Mouse (Mus musculus) embryonic stem cell, embryonic (primary cell): ENCODE results near the gene Prkn.

Source experiments
- CTCF ChIA-PET, 4 experiments: fragments of 300-600 bp in 2 of 4; fragments of 350-600 bp in 2 of 4; sonication (Branson Sonifier 250); formaldehyde crosslinking; loops; one replicate each; lab custom pipeline; 2022; ENCODE audit warnings: inconsistent platforms in 2 of 4; lab: Charles Lee
- POLR2A ChIA-PET, 4 experiments: fragments of 300-600 bp in 2 of 4; fragments of 350-600 bp in 2 of 4; sonication (Branson Sonifier 250); formaldehyde crosslinking; loops; one replicate each; lab custom pipeline; 2022; ENCODE audit warnings: antibody characterized with exemption in 4 of 4, inconsistent platforms in 1 of 4; lab: Charles Lee

The Prkn gene

DNA sequence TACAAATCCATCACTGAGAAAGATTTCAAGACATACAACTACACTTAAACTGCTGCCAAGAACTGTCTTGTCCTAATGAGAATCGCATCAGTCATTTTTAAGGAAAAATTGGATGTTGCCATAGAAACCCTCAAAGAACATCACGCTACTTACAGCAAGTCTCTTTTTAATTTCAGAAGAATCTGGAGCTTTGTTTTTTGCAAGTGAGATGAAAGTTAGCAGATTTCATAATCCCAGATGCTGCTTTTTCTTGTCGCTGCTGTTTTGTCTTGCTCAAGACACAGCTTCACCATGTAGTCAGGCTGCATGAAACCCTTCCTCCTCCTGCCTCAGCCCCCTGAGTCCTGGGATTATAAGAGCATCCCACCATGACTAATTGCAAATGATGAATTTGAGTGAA is 373.5 kb downstream of the Prkn start:
- ChIA-PET POLR2A (no interaction called here), CTCF (no interaction called here)

DNA sequence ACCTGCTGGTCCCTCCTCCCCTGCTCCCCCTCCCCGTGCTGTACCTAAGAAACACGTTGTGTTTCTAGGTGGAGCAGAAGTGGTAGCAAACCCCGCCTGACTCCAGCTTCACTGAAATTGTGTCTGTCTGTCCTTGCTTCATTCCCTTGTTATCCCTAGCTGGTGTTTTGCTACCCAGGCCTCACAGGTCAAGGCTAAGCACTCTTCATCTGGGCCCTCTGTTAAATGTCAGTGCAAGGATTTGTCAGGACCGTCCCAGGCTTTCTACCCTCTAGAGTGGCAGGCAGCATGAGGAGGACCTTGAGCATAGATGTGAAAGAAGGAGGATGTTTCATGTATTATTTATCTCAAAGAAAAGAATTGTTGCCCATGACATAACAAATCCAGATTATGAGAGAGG is 388.8 kb downstream of the Prkn start:
- ChIA-PET POLR2A (no interaction called here), CTCF (no interaction called here)

DNA sequence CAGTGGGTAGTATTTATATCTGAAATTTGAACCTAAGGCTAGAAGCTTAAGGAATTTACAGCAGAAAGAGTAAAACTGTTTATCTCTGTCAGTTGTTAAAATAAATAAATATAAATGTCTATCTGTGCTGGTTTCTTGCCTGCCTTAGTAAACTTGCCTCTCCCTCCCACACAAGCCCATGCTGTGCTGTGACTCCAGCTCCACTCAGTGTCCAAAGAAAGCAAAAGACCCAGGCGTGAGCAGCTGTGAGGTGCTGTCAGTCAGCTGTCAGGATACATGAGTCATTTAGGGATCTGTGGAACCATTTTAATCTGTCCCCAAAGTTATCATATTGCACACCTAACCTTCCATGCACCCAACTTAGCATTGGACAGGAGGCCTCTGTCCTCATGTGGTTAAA is 389.2 kb downstream of the Prkn start:
- ChIA-PET POLR2A (no interaction called here), CTCF (no interaction called here)

DNA sequence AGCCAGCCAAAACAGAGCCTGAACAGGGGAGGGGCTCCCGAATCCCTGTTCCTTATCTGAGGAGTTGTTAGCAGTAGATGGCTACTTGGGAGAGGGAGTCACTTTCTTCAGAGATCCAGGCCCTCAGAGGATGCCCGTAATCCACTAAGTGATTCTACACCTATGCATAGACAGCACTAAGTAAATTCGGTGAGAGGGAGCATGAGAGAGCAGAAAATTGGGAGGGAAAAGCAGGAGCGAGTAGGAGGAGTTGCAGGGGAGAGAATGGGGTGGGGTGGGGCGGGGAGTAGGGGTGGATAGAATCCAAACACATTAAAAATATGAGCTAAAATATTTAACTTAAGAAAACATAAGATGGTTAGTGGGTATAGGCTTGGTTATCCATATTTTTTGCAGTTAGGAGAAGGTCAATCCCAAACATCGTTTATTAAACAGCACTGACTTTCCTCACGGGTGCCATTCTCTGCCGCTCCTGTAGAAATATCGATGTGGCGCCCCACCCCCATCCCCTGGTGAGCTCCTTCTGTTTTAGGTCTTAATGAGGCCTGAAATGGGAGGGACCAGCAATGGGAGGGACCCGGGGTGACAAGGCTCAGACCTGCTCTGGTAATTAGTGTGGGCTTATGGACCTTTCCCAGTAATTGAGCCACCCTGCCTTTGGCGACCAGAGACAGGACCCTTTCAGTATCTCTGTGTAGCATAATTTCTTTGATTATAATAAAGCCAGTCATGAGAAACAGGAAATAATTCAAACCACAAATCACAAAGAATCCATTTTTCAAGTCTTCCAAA is 390.6 kb downstream of the Prkn start:
- CTCF ChIA-PET = no interaction called here
- POLR2A ChIA-PET = interaction anchor here in 1 of 4 experiments (1.0 kb wide), 1 partner anchor 11 kb away, joined by 3 read pairs; no protein-coding TSS in a partner anchor

DNA sequence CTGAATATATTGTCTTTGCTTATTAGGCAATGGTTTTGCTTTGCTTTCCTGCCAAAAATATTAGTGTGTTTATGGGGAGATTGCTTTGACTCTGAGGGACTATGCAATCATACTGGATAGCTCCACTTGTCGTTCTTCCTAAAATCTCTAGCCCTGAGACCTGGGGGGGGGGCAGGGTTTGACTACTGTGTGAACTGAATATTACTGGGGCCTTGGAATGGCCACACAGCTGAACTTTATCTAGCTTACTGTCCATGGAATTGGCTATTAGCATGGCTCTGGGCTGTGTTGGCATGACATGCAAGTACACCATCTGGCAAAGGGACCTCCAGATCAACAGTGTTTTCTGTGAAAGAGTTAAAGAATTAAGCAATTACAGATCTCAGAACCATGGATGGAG is 395.1 kb downstream of the Prkn start:
- ChIA-PET CTCF (no interaction called here), POLR2A (no interaction called here)

DNA sequence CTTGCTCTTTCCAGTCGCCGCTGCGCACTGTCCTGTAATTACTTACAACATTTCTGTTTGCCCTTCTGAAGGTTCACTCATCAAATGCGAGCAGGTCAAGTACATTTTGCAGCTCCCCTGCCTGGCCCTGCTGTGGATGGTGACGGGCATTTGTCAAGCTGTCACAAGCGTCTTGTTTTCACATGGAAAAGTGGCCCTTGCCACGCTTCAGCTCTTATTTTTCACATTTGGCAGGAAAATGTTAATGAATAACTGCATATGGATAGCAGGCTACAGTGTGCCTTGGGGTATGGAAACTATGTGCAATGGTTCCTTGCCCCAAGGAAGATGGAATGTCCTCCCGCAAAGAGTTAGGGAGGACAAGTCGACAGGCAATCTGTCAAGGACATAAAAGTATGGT is 404.9 kb downstream of the Prkn start:
- POLR2A ChIA-PET = no interaction called here
- CTCF ChIA-PET = no interaction called here

DNA sequence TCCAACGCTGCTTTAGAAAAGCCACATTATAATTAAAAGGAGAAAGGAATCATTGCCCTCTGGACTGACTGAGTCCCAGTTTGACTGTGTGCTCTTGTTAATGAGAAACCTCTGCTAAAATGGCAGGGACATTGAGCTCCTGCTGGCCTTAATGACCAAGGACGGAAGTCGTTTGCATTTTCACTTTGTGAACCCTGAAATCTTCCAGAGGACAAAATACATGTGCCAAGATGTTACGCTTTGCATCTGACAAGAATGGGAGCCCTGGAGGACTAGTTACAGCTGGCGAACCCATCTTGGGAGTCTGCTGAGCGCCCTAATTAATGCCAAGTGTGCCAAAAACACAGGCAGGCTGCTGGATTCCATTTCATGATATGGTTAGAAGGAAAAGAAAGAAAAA is 409.0 kb downstream of the Prkn start:
- ChIA-PET CTCF (no interaction called here), POLR2A (interaction anchor here in 1 of 4 experiments (0.5 kb wide), 1 partner anchor 899 kb away, joined by 5 read pairs; no protein-coding TSS in a partner anchor)

DNA sequence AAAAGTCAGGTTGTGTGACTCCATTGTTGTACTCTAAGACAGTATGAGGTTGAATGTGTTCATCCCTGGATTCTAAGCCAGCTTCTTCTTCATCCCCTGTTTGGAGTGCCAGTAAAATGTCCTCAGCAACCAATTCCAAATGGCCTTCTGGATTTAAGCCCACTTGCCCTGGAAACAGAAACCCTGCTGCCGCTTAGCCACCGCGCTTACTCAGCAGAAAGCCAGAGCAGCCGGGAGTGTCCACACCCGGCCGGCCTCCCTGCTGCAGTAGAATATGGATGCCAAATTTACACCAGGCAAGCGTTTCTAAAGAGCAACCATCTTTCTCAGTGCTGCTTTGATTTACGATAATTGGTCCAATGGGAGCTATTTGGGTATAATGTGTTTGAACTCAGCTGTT is 420.5 kb downstream of the Prkn start:
- POLR2A ChIA-PET = no interaction called here
- CTCF ChIA-PET = no interaction called here

DNA sequence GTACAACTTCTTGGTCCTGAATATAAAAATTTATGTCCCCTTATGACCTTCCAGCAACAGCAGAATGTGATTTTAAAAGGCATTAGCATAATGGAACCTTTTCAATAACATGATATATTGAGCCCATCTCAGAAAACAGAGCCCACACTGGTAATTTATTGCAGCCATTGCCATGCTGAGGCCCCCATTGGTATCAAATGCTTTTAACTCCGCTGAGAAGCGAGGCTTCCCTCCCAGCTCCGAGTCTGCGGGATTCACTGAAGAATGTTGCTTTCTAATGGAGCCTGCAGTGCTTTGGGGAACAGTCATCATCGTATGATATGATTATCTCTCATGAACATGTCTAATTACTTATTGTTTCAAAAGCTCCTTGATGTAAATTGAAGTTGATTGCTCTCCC is 421.5 kb downstream of the Prkn start:
- ChIA-PET CTCF (no interaction called here), POLR2A (no interaction called here)

DNA sequence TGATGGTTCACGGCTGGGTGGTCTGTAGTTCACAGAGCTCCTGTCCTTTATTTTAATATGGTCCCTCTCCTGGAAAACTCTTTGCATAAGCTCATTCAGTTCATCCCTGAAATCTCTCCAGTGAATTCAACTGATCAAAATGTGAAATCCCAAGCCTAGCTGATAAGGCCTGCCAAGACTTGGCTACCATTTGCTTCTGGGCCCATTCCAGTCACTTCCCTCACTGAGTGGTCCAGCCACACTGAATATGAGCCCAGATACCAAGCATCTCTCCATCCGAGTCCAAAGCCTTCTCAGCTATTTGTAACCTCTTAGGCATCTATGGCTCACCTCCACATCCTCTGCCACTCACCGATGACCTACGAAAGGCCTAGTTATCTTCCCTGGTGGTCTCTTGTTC is 427.8 kb downstream of the Prkn start:
- ChIA-PET CTCF (no interaction called here), POLR2A (no interaction called here)

DNA sequence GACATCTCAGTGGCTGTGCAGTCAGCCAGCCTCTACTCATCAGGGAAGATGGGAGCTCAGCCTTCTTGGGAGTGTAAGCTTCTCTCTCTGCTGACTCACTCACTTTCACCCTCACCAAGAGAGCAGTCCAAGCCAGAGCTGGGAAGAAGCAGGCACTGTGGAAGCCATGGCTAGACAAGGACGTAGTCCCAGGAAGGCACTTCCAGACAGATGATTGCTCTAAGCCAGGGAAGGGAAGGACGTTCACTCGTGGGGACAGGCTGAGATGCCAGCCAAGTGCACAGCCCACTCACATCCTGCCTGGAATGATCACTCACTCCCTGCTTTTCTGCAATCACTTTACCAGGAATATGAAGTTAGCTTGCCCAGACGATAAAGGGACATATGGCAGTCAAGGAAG is 430.0 kb downstream of the Prkn start:
- POLR2A ChIA-PET = no interaction called here
- CTCF ChIA-PET = no interaction called here

DNA sequence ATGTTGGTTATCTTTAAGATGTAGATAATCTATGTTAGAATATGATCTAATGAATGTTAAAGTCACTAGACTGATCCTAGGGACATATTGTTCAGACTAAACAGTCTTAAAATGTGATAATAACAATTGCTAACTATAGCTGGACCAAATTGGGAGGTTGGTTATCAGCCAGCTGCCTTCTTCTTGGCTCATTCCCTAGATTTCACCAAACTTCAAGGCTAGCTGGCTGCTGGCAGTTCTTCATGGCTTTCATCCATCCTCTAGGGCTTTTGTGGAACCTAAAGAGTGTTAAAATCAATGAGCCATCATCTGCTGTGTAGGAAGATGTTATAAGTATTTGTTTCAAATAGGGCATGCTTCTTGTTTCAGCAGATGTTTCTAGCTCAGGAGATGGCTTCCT is 431.7 kb downstream of the Prkn start:
- POLR2A ChIA-PET = no interaction called here
- CTCF ChIA-PET = no interaction called here

DNA sequence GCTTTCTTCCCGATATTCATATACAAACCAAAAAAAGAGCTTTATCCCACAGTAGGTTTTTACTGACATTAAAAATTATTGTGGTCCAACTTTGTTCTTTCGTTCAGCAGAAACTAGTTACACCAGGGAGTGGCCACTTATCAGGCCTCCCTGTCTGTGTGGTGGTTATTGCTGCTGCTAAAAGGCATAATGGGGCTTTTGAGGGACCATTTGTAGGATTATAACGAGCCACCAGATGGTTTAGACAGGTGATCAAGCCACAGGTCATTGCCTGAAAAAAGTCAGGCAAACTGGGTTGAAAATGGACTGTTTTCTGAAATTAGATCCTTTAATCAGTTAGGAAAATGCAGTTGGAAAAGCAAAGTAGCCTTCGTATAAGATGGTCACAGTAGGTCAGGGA is 444.1 kb downstream of the Prkn start:
- ChIA-PET POLR2A (no interaction called here), CTCF (no interaction called here)

DNA sequence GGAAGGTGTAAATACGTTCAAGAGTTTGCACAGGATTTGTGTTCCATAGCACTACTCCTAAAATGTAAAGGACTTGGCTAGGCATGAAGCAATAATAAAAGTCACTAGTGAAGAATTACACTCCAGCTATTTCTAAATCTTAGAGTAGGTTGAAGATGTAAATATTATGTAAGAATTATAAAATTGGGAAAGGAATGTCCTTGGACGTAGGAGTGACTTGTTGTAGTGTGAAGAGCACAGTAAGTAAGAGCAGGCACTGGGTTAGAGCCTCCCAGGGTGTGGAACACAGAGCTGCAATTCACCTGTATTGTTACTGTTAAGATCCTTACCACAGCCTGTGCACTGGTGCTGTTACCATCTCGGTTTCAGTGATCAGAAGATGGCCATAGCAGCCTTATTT is 450.0 kb downstream of the Prkn start:
- POLR2A ChIA-PET = interaction anchor here in 1 of 4 experiments (1.2 kb wide), 1 partner anchor 18 kb away, joined by 3 read pairs; no protein-coding TSS in a partner anchor
- CTCF ChIA-PET = no interaction called here

DNA sequence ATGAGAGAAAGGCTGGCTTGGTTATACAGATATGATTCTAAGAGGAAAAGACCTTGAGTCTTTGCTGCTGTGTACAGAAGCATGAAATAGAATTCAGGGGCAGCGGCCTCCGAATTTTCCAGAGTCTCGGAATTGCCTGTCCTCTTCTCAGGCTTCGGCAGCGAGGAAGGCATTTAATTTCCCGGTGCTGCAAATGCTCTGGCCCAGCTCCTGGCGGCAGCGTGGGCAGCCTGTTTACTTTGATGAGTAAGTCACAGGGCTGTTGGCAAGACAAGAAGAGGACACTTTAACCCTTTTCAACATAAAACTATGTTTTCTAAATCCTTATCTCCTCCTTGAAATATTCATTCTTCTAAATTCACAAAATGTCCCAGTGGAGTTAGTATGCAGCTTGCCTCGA is 462.9 kb downstream of the Prkn start:
- CTCF ChIA-PET = interaction anchor here in 1 of 4 experiments (0.6 kb wide), 1 partner anchor 414 kb away, joined by 3 read pairs; no protein-coding TSS in a partner anchor
- POLR2A ChIA-PET = no interaction called here

DNA sequence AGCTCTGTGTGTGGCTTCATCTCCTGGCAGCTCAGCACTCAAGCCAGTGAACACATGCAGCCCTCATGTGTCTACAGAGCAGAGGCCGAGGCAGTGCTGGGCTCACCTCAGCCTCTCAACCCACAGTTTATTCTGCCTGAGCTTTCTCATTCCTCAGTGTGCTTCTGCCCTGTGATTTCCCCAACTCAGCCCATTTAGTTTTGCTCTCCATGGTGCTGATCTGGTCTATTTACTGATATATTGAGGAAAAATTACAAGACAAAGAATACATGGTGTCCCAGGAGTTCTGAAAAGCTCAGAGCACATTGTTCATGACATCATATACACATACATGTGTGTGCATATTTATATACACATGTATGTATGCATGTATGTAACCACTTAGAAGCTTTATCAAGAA is 469.7 kb downstream of the Prkn start:
- CTCF ChIA-PET = no interaction called here
- POLR2A ChIA-PET = no interaction called here

DNA sequence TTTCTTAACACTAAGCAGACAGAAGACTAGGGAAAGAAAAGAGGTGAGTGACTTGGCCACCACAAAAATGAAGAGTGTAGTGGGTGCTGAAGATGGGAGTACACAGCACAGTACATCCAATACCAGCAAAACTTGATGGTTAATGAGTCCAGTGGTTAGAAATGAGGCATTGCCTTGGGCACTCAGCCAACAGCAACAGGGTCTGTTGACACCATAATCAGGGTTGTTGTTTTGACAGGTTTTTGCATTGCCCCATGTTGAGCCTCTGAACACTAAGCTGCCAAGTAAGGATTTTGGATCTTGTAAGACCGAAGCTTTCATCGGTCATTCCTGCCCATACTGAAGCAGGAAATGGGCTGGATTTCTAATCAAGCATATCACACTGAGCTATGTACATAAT is 474.0 kb downstream of the Prkn start:
- POLR2A ChIA-PET = no interaction called here
- CTCF ChIA-PET = no interaction called here

DNA sequence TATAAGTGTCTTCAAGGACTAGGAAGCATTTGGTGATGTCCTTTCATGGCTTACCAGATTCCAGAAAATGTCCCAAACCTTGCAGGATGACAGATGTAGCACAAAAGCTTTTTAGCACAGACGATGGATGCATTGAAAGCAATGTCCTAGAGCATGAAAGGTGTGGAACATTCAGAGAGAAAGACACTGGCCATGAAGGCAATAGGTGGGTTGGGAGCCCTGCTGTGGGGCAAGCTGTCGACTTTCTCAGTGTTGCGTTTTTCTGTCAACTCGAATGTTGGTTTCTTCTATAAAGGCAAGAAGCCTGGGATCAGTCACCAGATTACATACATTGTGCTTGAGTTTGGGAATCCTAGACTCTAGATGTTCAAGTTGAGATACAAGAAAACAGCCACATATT is 475.5 kb downstream of the Prkn start:
- POLR2A ChIA-PET = no interaction called here
- CTCF ChIA-PET = no interaction called here

DNA sequence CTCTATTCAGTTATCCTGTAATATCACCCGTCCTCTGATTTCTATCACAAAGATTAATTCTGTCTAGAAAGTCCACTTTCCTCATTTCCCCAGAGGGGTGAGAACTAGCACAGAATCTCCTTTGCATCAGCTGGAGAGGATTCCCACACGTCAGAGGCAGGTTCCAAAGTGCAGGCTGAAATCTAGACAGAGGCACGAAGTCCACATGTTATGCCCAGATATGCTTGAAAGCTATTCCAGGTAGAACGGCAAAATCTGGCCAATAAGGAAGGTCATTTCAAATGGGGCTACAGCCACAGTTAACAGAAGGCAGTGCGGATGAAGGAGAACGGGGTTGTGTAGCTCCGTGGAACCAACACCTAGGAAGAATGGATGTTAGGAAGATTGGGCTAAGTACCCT is 478.8 kb downstream of the Prkn start:
- ChIA-PET CTCF (no interaction called here), POLR2A (no interaction called here)

DNA sequence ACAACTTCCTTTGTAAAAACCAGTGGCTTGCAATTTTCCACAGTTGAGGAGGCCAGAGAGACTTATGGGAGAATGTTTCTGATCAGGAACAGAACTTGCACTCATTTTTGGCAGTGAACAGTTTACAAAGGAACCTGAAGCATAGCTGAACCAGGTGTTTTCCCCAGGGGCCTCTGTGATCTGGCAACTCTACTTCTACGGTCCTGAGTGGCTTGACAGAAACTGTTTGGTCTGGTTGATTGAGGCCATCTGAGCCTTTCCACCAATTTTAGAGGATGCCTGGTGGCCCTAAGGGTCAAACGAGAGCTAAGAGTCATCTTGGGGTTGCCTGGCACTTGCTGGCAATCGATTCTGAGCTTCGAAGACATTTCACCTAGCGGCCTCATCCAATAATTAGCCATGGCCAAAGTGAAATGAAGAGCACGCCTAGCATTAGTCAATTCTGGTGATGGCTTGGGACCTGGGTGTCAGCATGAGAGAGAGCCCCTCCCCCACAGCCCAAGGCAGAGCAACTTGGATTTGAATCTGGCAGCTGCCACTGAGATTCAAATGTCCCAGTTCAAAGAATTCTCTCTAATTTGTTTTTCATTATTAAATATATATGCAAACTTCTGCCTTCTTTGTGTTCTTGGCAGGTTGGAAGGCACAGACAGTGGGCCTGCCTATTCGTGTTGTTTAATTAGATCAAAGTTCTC is 479.6 kb downstream of the Prkn start:
- CTCF ChIA-PET = no interaction called here
- POLR2A ChIA-PET = no interaction called here

DNA sequence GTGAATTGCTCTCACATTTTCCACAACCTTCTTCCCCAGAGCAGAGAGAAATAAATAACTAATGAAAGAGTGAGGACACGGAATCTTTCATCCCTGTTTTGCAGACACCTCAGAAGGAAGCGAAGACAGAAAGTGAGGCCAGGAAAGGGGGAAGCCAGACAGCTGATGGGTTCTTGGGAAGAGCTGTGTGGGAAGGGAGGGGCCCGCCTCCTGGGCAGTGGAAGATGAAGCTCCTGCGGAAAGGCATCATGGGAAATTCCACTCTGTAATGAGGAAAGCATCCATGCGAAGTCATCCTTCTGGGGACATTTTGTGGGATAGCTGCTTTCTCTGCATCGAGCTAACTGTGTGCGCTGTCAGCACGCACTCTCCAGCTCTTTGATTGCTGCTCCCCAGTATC is 491.9 kb downstream of the Prkn start:
- POLR2A ChIA-PET = no interaction called here
- CTCF ChIA-PET = no interaction called here
